Comparison of ENCODE assay signal across 9 mouse cellular contexts in genomic region chr11:84642300-84643106, GRCm38 (mm10).
DNase-seq lines count a peak whose midpoint lies in the region; ATAC-seq and TF ChIP-seq lines count a peak whose summit lies in the region.
"Had no signal": no experiment of that assay in that cellular context is flagged by ENCODE, and none has a peak within 500 bp of the region (broad histone marks: within the 10 kb centered on the region; RNA-seq: fewer than 3 reads in every experiment).

No protein-coding gene starts in this region.

- 0 out of 2 replicates have a peak, but pooled peaks cover 3% of the 10 kb centered on the region for H3K4me1 ChIP-seq in kidney, postnatal 0 days (replicated peaks; ENCODE audit: insufficient read depth, low read length)
- H3K4me1 ChIP-seq in midbrain, embryonic 14.5 days (ENCODE audit: control insufficient read depth, insufficient read depth, low read length) = peaks cover 46% of the 10 kb centered on the region

- peak overlapping the region; percentile 74 for H3K4me2 ChIP-seq in kidney, postnatal 0 days (ENCODE audit: low read length)
- peak overlapping the region; percentile 89 for H3K4me2 ChIP-seq in midbrain, embryonic 14.5 days (ENCODE audit: low read length)

- H3K27ac ChIP-seq in kidney, postnatal 0 days = peak overlapping the region; percentile 75; the same call in 1 of the 2 replicates
- peak overlapping the region; percentile 84 for H3K27ac ChIP-seq in midbrain, embryonic 14.5 days (replicated peaks; ENCODE audit: low read depth, low read length)

- H3K36me3 ChIP-seq in kidney, postnatal 0 days (ENCODE audit: insufficient read depth, low read length) = no peaks in the 10 kb centered on the region
- H3K36me3 ChIP-seq in midbrain, embryonic 14.5 days (ENCODE audit: control insufficient read depth, insufficient read depth, low read length) = no peaks in the 10 kb centered on the region
- H3K36me3 ChIP-seq: G1E had no signal

- peaks cover 15% of the 10 kb centered on the region for H3K27me3 ChIP-seq in kidney, postnatal 0 days (ENCODE audit: insufficient read depth, low read length)
- peaks cover 2% of the 10 kb centered on the region; the same call in 1 of the 2 replicates for H3K27me3 ChIP-seq in midbrain, embryonic 14.5 days (ENCODE audit: control insufficient read depth, insufficient read depth, low read length)

- H3K4me3 ChIP-seq in kidney, postnatal 0 days (replicated peaks; ENCODE audit: low read depth, low read length) = peak overlapping the region; percentile 40
- peak overlapping the region; percentile 49 for H3K4me3 ChIP-seq in midbrain, embryonic 14.5 days (replicated peaks; ENCODE audit: low read depth, low read length)

- H3K9ac ChIP-seq in kidney, postnatal 0 days (ENCODE audit: low read depth, low read length) = peak overlapping the region; percentile 49
- peak overlapping the region; percentile 75 for H3K9ac ChIP-seq in midbrain, embryonic 14.5 days (replicated peaks; ENCODE audit: low read length)

- no peak; the same call in 1 of the 2 replicates for TF ChIP-seq CTCF in kidney, postnatal 0 days (IDR thresholded peaks at IDR 0.05; ENCODE audit: low read depth)

- H3K9me3 ChIP-seq in kidney, postnatal 0 days (replicated peaks; ENCODE audit: low read length) = no peaks in the 10 kb centered on the region
- H3K9me3 ChIP-seq in midbrain, embryonic 14.5 days (ENCODE audit: control insufficient read depth, low read length) = 0 out of 2 replicates have a peak, but pooled peaks cover 5% of the 10 kb centered on the region

- 2% methylated on average over 66 of the region's 67 CpGs for WGBS in kidney, postnatal 0 days
- WGBS in midbrain, embryonic 14.5 days = 2% methylated on average over 67 of the region's 67 CpGs

- DNase-seq in layer of hippocampus, postnatal 10 days (ENCODE audit: low spot score in 2 of 2) = peak; percentile 36 to 53
- DNase-seq in layer of hippocampus, adult 9-11 months = no peak
- peak; percentile 67 for DNase-seq in cerebellum, adult 9-10 months
- peak; percentile 17 to 28 for DNase-seq in frontal cortex, postnatal 36 days (ENCODE audit: low spot score in 2 of 2)
- no peak for DNase-seq in kidney, postnatal 0 days (ENCODE audit: low spot score)
- DNase-seq in midbrain, embryonic 14.5 days = peak; percentile 77
- no peak for DNase-seq in thymus, postnatal 4 days
- no peak for DNase-seq in c-Kit-positive CD71-positive TER-119-positive erythroid progenitor cells, embryonic 14.5 days (ENCODE audit: low spot score)

- peak; percentile 68 for ATAC-seq in kidney, postnatal 0 days (replicated peaks; ENCODE audit: low FRiP score, low read depth)
- peak; percentile 57; the same call in 1 of the 2 replicates for ATAC-seq in midbrain, embryonic 14.5 days (ENCODE audit: low FRiP score, low TSS enrichment)

Comparison
In these comparisons a context has a peak if more than half of its experiments do, and no peak if none do; other contexts are left out.
1. DNase-seq: peak in layer of hippocampus, postnatal 10 days (2 of 2), cerebellum, adult 9-10 months (single experiment), frontal cortex, postnatal 36 days (2 of 2) and midbrain, embryonic 14.5 days (single experiment); none in layer of hippocampus, adult 9-11 months (single experiment), kidney, postnatal 0 days (single experiment), thymus, postnatal 4 days (single experiment) and c-Kit-positive CD71-positive TER-119-positive erythroid progenitor cells, embryonic 14.5 days (single experiment).